Mouse (Mus musculus) liver, postnatal 0 days (tissue): ENCODE measurements at regions not wholly inside any gene's neighbourhood (a gene's known extent, or its start where the extent isn't known, plus 50 kb on each side); places are given as distances from the start of the nearest gene placed in this dataset.

Experiments
- ATAC-seq: fragments of 200-750 bp; cut with Nextera tagmentation; 2 replicates; pipeline ENCODE4 v1.8.0; 2017; ENCODE audit warnings: mild to moderate bottlenecking, moderate library complexity
- DNase-seq: peaks from one replicate; pipeline ENCODE4 v3.0.0-alpha.2; 2016
- H3K27ac ChIP-seq: fragments of 300-500 bp; sonication (generic); 2 replicates; pipeline ENCODE4 v1.5.1; 2014; ENCODE audit warnings: antibody characterized with exemption, moderate library complexity, mild to moderate bottlenecking, low read depth
- H3K27me3 ChIP-seq: fragments of 300-500 bp; sonication (generic); 2 replicates; pipeline ENCODE4 v1.6.1; 2014; ENCODE audit warnings: low read length, control low read depth, mixed read lengths; ENCODE audit not compliant: insufficient read depth
- H3K36me3 ChIP-seq: fragments of 300-500 bp; sonication (generic); replicated peaks from 2 replicates; pipeline ENCODE4 v1.6.1; 2014; ENCODE audit warnings: mild to moderate bottlenecking, control low read depth, low read length, moderate library complexity, mixed read lengths; ENCODE audit not compliant: insufficient read depth
- H3K4me1 ChIP-seq: fragments of 300-500 bp; sonication (generic); 2 replicates; pipeline ENCODE4 v1.6.1; 2014; ENCODE audit warnings: antibody characterized with exemption, mild to moderate bottlenecking, control low read depth; ENCODE audit not compliant: insufficient read depth
- H3K4me2 ChIP-seq: fragments of 300-500 bp; sonication (generic); 2 replicates; pipeline ENCODE4 v1.6.1; 2014; ENCODE audit warnings: low read depth, mild to moderate bottlenecking, low read length, moderate library complexity, mixed read lengths
- H3K4me3 ChIP-seq: fragments of 300-500 bp; sonication (generic); 2 replicates; pipeline ENCODE4 v1.5.1; 2014; ENCODE audit warnings: low read depth, low read length
- H3K9ac ChIP-seq: fragments of 300-500 bp; sonication (generic); replicated peaks from 2 replicates; pipeline ENCODE4 v1.6.1; 2014; ENCODE audit warnings: mild to moderate bottlenecking, moderate library complexity
- H3K9me3 ChIP-seq: fragments of 300-500 bp; sonication (generic); 2 replicates; pipeline ENCODE4 v1.6.1; 2016; ENCODE audit warnings: mild to moderate bottlenecking, control low read depth, low read length, mixed read lengths
- CTCF ChIP-seq: sonication (generic); IDR thresholded peaks from 2 replicates; pipeline ENCODE4 v1.5.1; 2016; ENCODE audit warnings: antibody characterized with exemption, low read depth
- EP300 ChIP-seq: IDR thresholded peaks from 2 replicates; pipeline ENCODE4 v1.6.1; 2016; ENCODE audit warnings: antibody characterized with exemption, low read depth, mild to moderate bottlenecking
- WGBS: fragments of 180-500 bp; shearing (Covaris S2); extraction: QIAGEN DNeasy Blood & Tissue Kit; methylation state at CpG from one replicate; pipeline ENCODE4 v1.1.7; 2014; ENCODE audit not compliant: insufficient replicate concordance; 5-methylcytosine and 5-hydroxymethylcytosine counted together

GRCm38 (mm10) chr15:61670556-61670955 is 747.7 kb upstream of the A1bg start:
- no peak overlapping the region for H3K9ac ChIP-seq
- no peak for TF ChIP-seq EP300
- TF ChIP-seq CTCF = no peak
- no peak for DNase-seq

GRCm38 (mm10) chr15:61660581-61660980 is 737.8 kb upstream of the A1bg start:
- ATAC-seq = no peak
- 56% methylated on average over 3 of the region's 3 CpGs for WGBS
- TF ChIP-seq CTCF (no peak), EP300 (no peak)
- no peak for DNase-seq
- Histone ChIP-seq H3K9me3 (no peaks in the 10 kb centered on the region), H3K4me3 (no peak overlapping the region), H3K27ac (no peak overlapping the region), H3K4me2 (no peak overlapping the region), H3K9ac (no peak overlapping the region), H3K4me1 (no peaks in the 10 kb centered on the region), H3K36me3 (no peaks in the 10 kb centered on the region), H3K27me3 (no peaks in the 10 kb centered on the region)

More at GRCm38 (mm10) chr15:61670556-61670955, 747.7 kb upstream of the A1bg start:
- H3K4me3 ChIP-seq = no peak overlapping the region
- no peaks in the 10 kb centered on the region for H3K4me1 ChIP-seq
- no peak for ATAC-seq
- H3K4me2 ChIP-seq = no peak overlapping the region
- no peaks in the 10 kb centered on the region for H3K36me3 ChIP-seq
- no peaks in the 10 kb centered on the region for H3K27me3 ChIP-seq
- 49% methylated on average over 5 of the region's 5 CpGs for WGBS
- no peak overlapping the region for H3K27ac ChIP-seq
- H3K9me3 ChIP-seq = no peaks in the 10 kb centered on the region

GRCm38 (mm10) chr15:61656951-61657350 is 734.1 kb upstream of the A1bg start:
- Histone ChIP-seq H3K4me1 (no peaks in the 10 kb centered on the region), H3K4me2 (no peak overlapping the region), H3K36me3 (no peaks in the 10 kb centered on the region), H3K9ac (no peak overlapping the region), H3K4me3 (no peak overlapping the region), H3K27me3 (no peaks in the 10 kb centered on the region), H3K27ac (no peak overlapping the region), H3K9me3 (no peaks in the 10 kb centered on the region)
- no peak for ATAC-seq
- TF ChIP-seq CTCF (no peak), EP300 (no peak)
- DNase-seq = no peak

GRCm38 (mm10) chr15:61654846-61655245 is 732.0 kb upstream of the A1bg start:
- Histone ChIP-seq H3K9me3 (no peaks in the 10 kb centered on the region), H3K27me3 (no peaks in the 10 kb centered on the region), H3K27ac (no peak overlapping the region), H3K4me3 (no peak overlapping the region), H3K9ac (no peak overlapping the region), H3K36me3 (no peaks in the 10 kb centered on the region), H3K4me2 (no peak overlapping the region), H3K4me1 (no peaks in the 10 kb centered on the region)
- TF ChIP-seq CTCF (no peak), EP300 (no peak)
- no peak for ATAC-seq
- 81% methylated on average over 1 of the region's 1 CpGs for WGBS
- DNase-seq = no peak

GRCm38 (mm10) chr15:61653853-61654252 is 731.0 kb upstream of the A1bg start:
- no peak for TF ChIP-seq CTCF
- no peak for TF ChIP-seq EP300
- no peak overlapping the region for H3K4me3 ChIP-seq
- WGBS = 77% methylated on average over 1 of the region's 1 CpGs
- no peaks in the 10 kb centered on the region for H3K27me3 ChIP-seq
- no peak for ATAC-seq
- H3K36me3 ChIP-seq = no peaks in the 10 kb centered on the region
- no peaks in the 10 kb centered on the region for H3K4me1 ChIP-seq
- no peaks in the 10 kb centered on the region for H3K9me3 ChIP-seq
- no peak for DNase-seq
- no peak overlapping the region for H3K9ac ChIP-seq
- no peak overlapping the region for H3K4me2 ChIP-seq
- no peak overlapping the region for H3K27ac ChIP-seq

- Histone ChIP-seq H3K4me1 (no peaks in the 10 kb centered on the region), H3K36me3 (no peaks in the 10 kb centered on the region), H3K9ac (no peak overlapping the region), H3K9me3 (no peaks in the 10 kb centered on the region), H3K27ac (no peak overlapping the region), H3K4me3 (no peak overlapping the region), H3K27me3 (no peaks in the 10 kb centered on the region), H3K4me2 (no peak overlapping the region)
- DNase-seq (no peak), ATAC-seq (no peak)
- no peak for TF ChIP-seq EP300
- no peak for TF ChIP-seq CTCF
- WGBS = 63% methylated on average over 8 of the region's 8 CpGs
Measured at GRCm38 (mm10) chr15:61618638-61619500, 696.1 kb upstream of the A1bg start.
